Mouse (Mus musculus): ENCODE results near the gene Tceanc2. TPM values are rescaled to one million over a fixed set of nuclear protein-coding genes. Genes with fewer than 3 reads are reported as not detected.
"Not testable (repeated sequence)": the region's sequence is repeated elsewhere in the genome, so short reads cannot be mapped to it uniquely, and the experiment has no call there.

The Tceanc2 gene
- polyA plus RNA-seq, 1 experiment from 2014 or later, result 18.1 TPM

GRCm38 (mm10) chr4:107109181-107109580, 69.7 kb downstream of the Tceanc2 start:
- not testable (repeated sequence) for H3K4me3 ChIP-seq (ENCODE audit: low read depth, low read length)

DNA sequence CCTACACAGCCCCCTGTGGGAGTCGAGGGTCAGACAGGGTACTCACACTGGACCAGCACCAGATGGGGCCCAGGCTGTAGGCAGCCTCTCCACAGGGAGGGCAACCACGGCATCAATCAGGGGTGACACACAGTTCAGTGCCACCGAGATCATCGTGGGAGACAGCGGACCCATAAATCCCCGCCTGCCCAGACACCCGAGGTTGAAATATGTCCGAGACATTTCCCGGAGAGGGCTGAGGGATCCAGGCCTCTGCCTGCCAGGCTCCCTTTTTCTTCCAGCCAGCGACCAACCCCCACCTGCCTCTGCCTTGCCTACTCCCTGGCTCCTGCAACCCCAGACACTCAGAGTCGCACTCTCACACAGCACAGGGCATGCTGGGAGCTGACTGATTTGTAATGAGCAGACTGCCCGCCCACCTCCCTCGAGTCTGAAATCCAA, 70.6 kb downstream of the Tceanc2 start:
- Histone ChIP-seq H3K27me3 (ENCODE audit: control insufficient read depth, insufficient read depth, low read depth, low read length) (no peaks in the 10 kb centered on the region), H3K27ac (ENCODE audit: low read length) (no peak overlapping the region), H3K4me1 (ENCODE audit: control insufficient read depth, insufficient read depth, low read length) (peaks cover 3% of the 10 kb centered on the region; the same call in 1 of the 2 replicates), H3K9ac (ENCODE audit: low read depth, low read length) (no peak overlapping the region), H3K4me2 (ENCODE audit: low read length) (no peak overlapping the region), H3K4me3 (ENCODE audit: low read depth, low read length) (no peak overlapping the region), H3K9me3 (replicated peaks; ENCODE audit: control insufficient read depth, low read length, poor library complexity, severe bottlenecking) (no peaks in the 10 kb centered on the region), H3K36me3 (ENCODE audit: control insufficient read depth, insufficient read depth, low read length) (no peaks in the 10 kb centered on the region)
- WGBS, result 44% methylated on average over 13 of the region's 13 CpGs
- ATAC-seq, result no peak

More at GRCm38 (mm10) chr4:107109181-107109580, 69.7 kb downstream of the Tceanc2 start:
- not testable (repeated sequence) for H3K36me3 ChIP-seq (ENCODE audit: control insufficient read depth, insufficient read depth, low read length); H3K27ac ChIP-seq (ENCODE audit: low read length); H3K9me3 ChIP-seq (replicated peaks; ENCODE audit: control insufficient read depth, low read length, poor library complexity, severe bottlenecking); ATAC-seq; H3K27me3 ChIP-seq (ENCODE audit: control insufficient read depth, insufficient read depth, low read depth, low read length); H3K4me2 ChIP-seq (ENCODE audit: low read length); H3K9ac ChIP-seq (ENCODE audit: low read depth, low read length); H3K4me1 ChIP-seq (ENCODE audit: control insufficient read depth, insufficient read depth, low read length)
- 96% methylated on average over 6 of the region's 6 CpGs for WGBS

- Histone ChIP-seq H3K9me3 (replicated peaks; ENCODE audit: control insufficient read depth, low read length, poor library complexity, severe bottlenecking) (no peaks in the 10 kb centered on the region), H3K27ac (ENCODE audit: low read length) (no peak overlapping the region), H3K4me3 (ENCODE audit: low read depth, low read length) (no peak overlapping the region), H3K36me3 (ENCODE audit: control insufficient read depth, insufficient read depth, low read length) (no peaks in the 10 kb centered on the region), H3K4me2 (ENCODE audit: low read length) (no peak overlapping the region), H3K27me3 (ENCODE audit: control insufficient read depth, insufficient read depth, low read depth, low read length) (no peaks in the 10 kb centered on the region), H3K9ac (ENCODE audit: low read depth, low read length) (no peak overlapping the region), H3K4me1 (ENCODE audit: control insufficient read depth, insufficient read depth, low read length) (peaks cover 3% of the 10 kb centered on the region; the same call in 1 of the 2 replicates)
- WGBS, result 95% methylated on average over 16 of the region's 16 CpGs
- ATAC-seq, result no peak
These were observed 72.1 kb downstream of the Tceanc2 start for GRCm38 (mm10) chr4:107106777-107107176.

- Histone ChIP-seq H3K9ac (ENCODE audit: low read depth, low read length) (no peak overlapping the region), H3K4me1 (ENCODE audit: control insufficient read depth, insufficient read depth, low read length) (no peaks in the 10 kb centered on the region), H3K4me3 (ENCODE audit: low read depth, low read length) (no peak overlapping the region), H3K27me3 (ENCODE audit: control insufficient read depth, insufficient read depth, low read depth, low read length) (no peaks in the 10 kb centered on the region), H3K9me3 (replicated peaks; ENCODE audit: control insufficient read depth, low read length, poor library complexity, severe bottlenecking) (no peaks in the 10 kb centered on the region), H3K36me3 (ENCODE audit: control insufficient read depth, insufficient read depth, low read length) (no peaks in the 10 kb centered on the region), H3K4me2 (ENCODE audit: low read length) (no peak overlapping the region), H3K27ac (ENCODE audit: low read length) (no peak overlapping the region)
- WGBS, result 77% methylated on average over 8 of the region's 8 CpGs
- no peak for ATAC-seq
These were observed 76.7 kb downstream of the Tceanc2 start for GRCm38 (mm10) chr4:107102220-107102619.

GRCm38 (mm10) chr4:107098791-107099525, 80.0 kb downstream of the Tceanc2 start:
- WGBS, result 77% methylated on average over 17 of the region's 17 CpGs
- H3K27ac ChIP-seq (ENCODE audit: low read length), result no peak overlapping the region
- peaks cover 5% of the 10 kb centered on the region; the same call in 1 of the 2 replicates for H3K4me1 ChIP-seq (ENCODE audit: control insufficient read depth, insufficient read depth, low read length)
- no peak overlapping the region for H3K9ac ChIP-seq (ENCODE audit: low read depth, low read length)
- ATAC-seq, result 0 out of 2 replicates have a peak, but pooled peaks have one; percentile 28
- H3K9me3 ChIP-seq (replicated peaks; ENCODE audit: control insufficient read depth, low read length, poor library complexity, severe bottlenecking), result no peaks in the 10 kb centered on the region
- no peak overlapping the region for H3K4me3 ChIP-seq (ENCODE audit: low read depth, low read length)
- no peaks in the 10 kb centered on the region for H3K36me3 ChIP-seq (ENCODE audit: control insufficient read depth, insufficient read depth, low read length)
- H3K4me2 ChIP-seq (ENCODE audit: low read length), result no peak overlapping the region
- H3K27me3 ChIP-seq (ENCODE audit: control insufficient read depth, insufficient read depth, low read depth, low read length), result no peaks in the 10 kb centered on the region

DNA sequence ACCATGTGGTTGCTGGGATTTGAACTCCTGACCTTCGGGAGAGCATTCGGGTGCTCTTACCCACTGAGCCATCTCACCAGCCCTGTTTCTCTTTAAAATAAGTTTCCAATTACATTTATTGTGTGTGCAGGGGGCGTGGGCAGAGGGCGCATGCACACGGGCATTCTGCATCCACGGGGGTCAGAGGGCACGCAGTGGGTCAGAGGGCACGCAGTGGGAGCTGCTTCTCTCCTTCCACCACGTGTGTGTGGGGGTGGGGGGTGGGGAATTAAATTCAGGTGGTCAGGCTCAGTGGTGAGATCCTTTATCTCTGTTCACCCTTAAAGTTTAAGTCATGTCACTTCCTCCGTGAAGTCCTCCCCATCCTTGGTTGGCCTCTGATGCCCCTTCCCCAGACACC, 80.5 kb downstream of the Tceanc2 start:
- 67% methylated on average over 10 of the region's 10 CpGs for WGBS
- no peaks in the 10 kb centered on the region for H3K36me3 ChIP-seq (ENCODE audit: control insufficient read depth, insufficient read depth, low read length)
- peaks cover 5% of the 10 kb centered on the region; the same call in 1 of the 2 replicates for H3K4me1 ChIP-seq (ENCODE audit: control insufficient read depth, insufficient read depth, low read length)
- no peak overlapping the region for H3K27ac ChIP-seq (ENCODE audit: low read length)
- H3K9ac ChIP-seq (ENCODE audit: low read depth, low read length), result no peak overlapping the region
- no peaks in the 10 kb centered on the region for H3K9me3 ChIP-seq (replicated peaks; ENCODE audit: control insufficient read depth, low read length, poor library complexity, severe bottlenecking)
- H3K27me3 ChIP-seq (ENCODE audit: control insufficient read depth, insufficient read depth, low read depth, low read length), result no peaks in the 10 kb centered on the region
- no peak overlapping the region for H3K4me3 ChIP-seq (ENCODE audit: low read depth, low read length)
- no peak for ATAC-seq
- no peak overlapping the region for H3K4me2 ChIP-seq (ENCODE audit: low read length)

DNA sequence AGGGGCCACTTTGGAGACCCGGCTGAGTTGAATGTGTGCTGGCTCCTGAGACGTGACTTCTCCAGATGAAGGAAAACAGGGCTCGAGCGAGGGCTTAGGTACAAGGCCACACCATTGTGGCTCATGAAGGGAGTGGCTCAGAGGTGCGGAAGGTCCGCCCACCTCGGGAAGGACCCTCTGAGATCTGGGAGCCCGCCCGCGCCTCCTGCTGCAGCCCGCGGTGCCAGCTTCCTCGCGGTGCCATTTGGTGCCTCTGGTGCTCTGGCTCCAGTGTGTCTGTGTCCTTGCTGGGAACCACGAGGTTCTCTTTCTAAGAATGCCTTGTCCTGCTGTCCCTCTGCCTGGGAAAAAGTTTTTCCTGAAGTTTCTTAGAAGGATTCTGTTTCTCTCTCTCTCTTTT, 81.0 kb downstream of the Tceanc2 start:
- Histone ChIP-seq H3K4me2 (ENCODE audit: low read length) (no peak overlapping the region), H3K36me3 (ENCODE audit: control insufficient read depth, insufficient read depth, low read length) (no peaks in the 10 kb centered on the region), H3K27ac (ENCODE audit: low read length) (no peak overlapping the region), H3K9ac (ENCODE audit: low read depth, low read length) (no peak overlapping the region), H3K27me3 (ENCODE audit: control insufficient read depth, insufficient read depth, low read depth, low read length) (no peaks in the 10 kb centered on the region), H3K4me1 (ENCODE audit: control insufficient read depth, insufficient read depth, low read length) (peaks cover 5% of the 10 kb centered on the region; the same call in 1 of the 2 replicates), H3K9me3 (replicated peaks; ENCODE audit: control insufficient read depth, low read length, poor library complexity, severe bottlenecking) (no peaks in the 10 kb centered on the region), H3K4me3 (ENCODE audit: low read depth, low read length) (no peak overlapping the region)
- WGBS, result 67% methylated on average over 15 of the region's 15 CpGs
- ATAC-seq, result no peak

DNA sequence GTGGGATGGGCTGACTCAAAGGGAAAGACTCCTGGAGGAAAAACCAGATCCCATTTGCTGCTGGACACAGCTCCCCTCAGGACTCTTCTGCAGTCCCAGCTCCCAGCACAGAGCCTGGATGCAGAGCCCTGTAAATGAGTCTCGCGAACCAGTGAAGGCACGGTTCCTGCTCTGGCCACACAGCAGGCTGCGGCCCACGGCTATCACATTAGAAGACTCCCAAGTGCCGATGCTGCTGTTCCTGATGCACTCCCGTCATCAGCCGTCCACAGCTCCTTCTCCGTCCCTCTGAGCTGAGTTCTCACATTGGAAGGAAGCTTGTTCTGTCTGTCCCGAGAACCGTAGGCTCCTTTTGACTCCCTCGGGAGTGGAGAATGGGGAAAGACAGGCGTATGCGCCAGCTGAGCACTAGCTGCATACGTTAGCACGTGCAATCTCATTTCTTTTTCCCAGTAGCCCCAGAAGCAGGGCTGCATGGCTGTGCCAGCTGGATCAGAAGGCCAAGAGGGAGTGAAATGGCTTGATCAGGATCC, 82.0 kb downstream of the Tceanc2 start, which contains the start of gene Cdcp2:
TSS of gene Cdcp2 (plus strand) at position 51 of the 533 bp plus-strand sequence.
- H3K4me2 ChIP-seq (ENCODE audit: low read length), result no peak within 1 kb of the TSS
- H3K4me3 ChIP-seq (ENCODE audit: low read depth, low read length), result no peak within 1 kb of the TSS
- H3K36me3 ChIP-seq (ENCODE audit: control insufficient read depth, insufficient read depth, low read length), result no peaks in the 10 kb centered on the region
- no peaks in the 10 kb centered on the region for H3K9me3 ChIP-seq (replicated peaks; ENCODE audit: control insufficient read depth, low read length, poor library complexity, severe bottlenecking)
- ATAC-seq, result 0 out of 2 replicates have a peak, but pooled peaks have one; percentile 10
- peaks cover 5% of the 10 kb centered on the region; the same call in 1 of the 2 replicates for H3K4me1 ChIP-seq (ENCODE audit: control insufficient read depth, insufficient read depth, low read length)
- no peak within 1 kb of the TSS; the same call in 1 of the 2 replicates for H3K27ac ChIP-seq (ENCODE audit: low read length)
- 0 out of 2 replicates have a peak within 1 kb of the TSS, but pooled peaks have one; percentile 25 for H3K9ac ChIP-seq (ENCODE audit: low read depth, low read length)
- WGBS, result 32% methylated on average over 16 of the region's 16 CpGs
- H3K27me3 ChIP-seq (ENCODE audit: control insufficient read depth, insufficient read depth, low read depth, low read length), result no peaks in the 10 kb centered on the region

DNA sequence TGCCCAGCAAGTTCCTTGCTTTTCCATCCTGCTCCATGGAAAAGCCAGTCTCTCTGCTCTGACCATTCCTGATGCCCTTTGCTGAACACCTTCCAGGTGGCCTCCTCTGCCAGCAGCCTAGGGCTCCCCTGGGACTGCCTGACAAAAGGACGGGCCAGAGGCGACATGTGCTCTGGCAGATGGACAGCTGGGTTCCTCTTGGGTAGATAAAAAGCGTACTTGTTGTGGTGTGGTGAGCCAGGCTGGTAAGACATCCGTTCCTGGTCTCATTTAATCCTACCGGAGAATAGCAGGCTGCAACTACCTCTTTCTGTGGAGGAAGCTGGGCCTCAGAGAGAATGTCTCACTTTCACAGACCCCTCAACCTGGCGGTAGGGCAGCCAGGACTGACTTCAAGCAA, 82.9 kb downstream of the Tceanc2 start:
- H3K27ac ChIP-seq (ENCODE audit: low read length), result no peak overlapping the region; the same call in 1 of the 2 replicates
- H3K4me1 ChIP-seq (ENCODE audit: control insufficient read depth, insufficient read depth, low read length), result peaks cover 5% of the 10 kb centered on the region; the same call in 1 of the 2 replicates
- H3K9ac ChIP-seq (ENCODE audit: low read depth, low read length), result no peak overlapping the region
- no peaks in the 10 kb centered on the region for H3K9me3 ChIP-seq (replicated peaks; ENCODE audit: control insufficient read depth, low read length, poor library complexity, severe bottlenecking)
- H3K27me3 ChIP-seq (ENCODE audit: control insufficient read depth, insufficient read depth, low read depth, low read length), result no peaks in the 10 kb centered on the region
- ATAC-seq, result no peak
- H3K4me2 ChIP-seq (ENCODE audit: low read length), result no peak overlapping the region
- no peak overlapping the region for H3K4me3 ChIP-seq (ENCODE audit: low read depth, low read length)
- 14% methylated on average over 6 of the region's 6 CpGs for WGBS
- no peaks in the 10 kb centered on the region for H3K36me3 ChIP-seq (ENCODE audit: control insufficient read depth, insufficient read depth, low read length)

All from midbrain, embryonic 16.5 days (tissue).